Mouse (Mus musculus): Measurements from ENCODE around the gene BC017158. TPM values are rescaled to one million over a fixed set of nuclear protein-coding genes. Genes with fewer than 3 reads are reported as not detected.

The BC017158 gene
- polyA plus RNA-seq, 1 experiment from 2014 or later = 23.3 TPM

GRCm38 (mm10) chr7:128330981-128331380, 33.0 kb upstream of the BC017158 start:
- WGBS (ENCODE audit: insufficient replicate concordance) = 66% methylated on average over 9 of the region's 9 CpGs
- ATAC-seq (ENCODE audit: low read depth) = no peak

GRCm38 (mm10) chr7:128324977-128325376, 27.0 kb upstream of the BC017158 start:
- WGBS (ENCODE audit: insufficient replicate concordance) = 56% methylated on average over 1 of the region's 1 CpGs
- Histone ChIP-seq H3K27ac (ENCODE audit: low read length) (no peak overlapping the region), H3K36me3 (ENCODE audit: control insufficient read depth, insufficient read depth) (no peaks in the 10 kb centered on the region), H3K4me3 (ENCODE audit: low read depth, low read length) (no peak overlapping the region), H3K27me3 (ENCODE audit: control insufficient read depth, insufficient read depth, low read depth, low read length) (no peaks in the 10 kb centered on the region), H3K9me3 (replicated peaks; ENCODE audit: control insufficient read depth, low read length) (no peaks in the 10 kb centered on the region), H3K9ac (ENCODE audit: low read depth, low read length) (no peak overlapping the region), H3K4me2 (ENCODE audit: low read depth, low read length) (no peak overlapping the region), H3K4me1 (ENCODE audit: control insufficient read depth, low read depth, low read length) (no peaks in the 10 kb centered on the region)
- no peak for ATAC-seq (ENCODE audit: low read depth)

More at GRCm38 (mm10) chr7:128330981-128331380, 33.0 kb upstream of the BC017158 start:
- Histone ChIP-seq H3K4me3 (ENCODE audit: low read depth, low read length) (no peak overlapping the region), H3K36me3 (ENCODE audit: control insufficient read depth, insufficient read depth) (no peaks in the 10 kb centered on the region), H3K9me3 (replicated peaks; ENCODE audit: control insufficient read depth, low read length) (no peaks in the 10 kb centered on the region), H3K27ac (ENCODE audit: low read length) (no peak overlapping the region), H3K4me1 (ENCODE audit: control insufficient read depth, low read depth, low read length) (no peaks in the 10 kb centered on the region), H3K27me3 (ENCODE audit: control insufficient read depth, insufficient read depth, low read depth, low read length) (no peaks in the 10 kb centered on the region), H3K4me2 (ENCODE audit: low read depth, low read length) (no peak overlapping the region), H3K9ac (ENCODE audit: low read depth, low read length) (no peak overlapping the region)

GRCm38 (mm10) chr7:128321260-128321659, 23.3 kb upstream of the BC017158 start:
- no peaks in the 10 kb centered on the region for H3K27me3 ChIP-seq (ENCODE audit: control insufficient read depth, insufficient read depth, low read depth, low read length)
- no peak for ATAC-seq (ENCODE audit: low read depth)
- H3K4me3 ChIP-seq (ENCODE audit: low read depth, low read length) = no peak overlapping the region
- 68% methylated on average over 7 of the region's 7 CpGs for WGBS (ENCODE audit: insufficient replicate concordance)
- H3K4me2 ChIP-seq (ENCODE audit: low read depth, low read length) = no peak overlapping the region
- H3K9me3 ChIP-seq (replicated peaks; ENCODE audit: control insufficient read depth, low read length) = no peaks in the 10 kb centered on the region
- H3K27ac ChIP-seq (ENCODE audit: low read length) = no peak overlapping the region
- no peaks in the 10 kb centered on the region for H3K4me1 ChIP-seq (ENCODE audit: control insufficient read depth, low read depth, low read length)
- no peaks in the 10 kb centered on the region for H3K36me3 ChIP-seq (ENCODE audit: control insufficient read depth, insufficient read depth)
- H3K9ac ChIP-seq (ENCODE audit: low read depth, low read length) = no peak overlapping the region

GRCm38 (mm10) chr7:128320219-128320816, 22.3 kb upstream of the BC017158 start:
- Histone ChIP-seq H3K4me3 (ENCODE audit: low read depth, low read length) (no peak overlapping the region), H3K36me3 (ENCODE audit: control insufficient read depth, insufficient read depth) (no peaks in the 10 kb centered on the region), H3K4me1 (ENCODE audit: control insufficient read depth, low read depth, low read length) (no peaks in the 10 kb centered on the region), H3K27ac (ENCODE audit: low read length) (no peak overlapping the region), H3K27me3 (ENCODE audit: control insufficient read depth, insufficient read depth, low read depth, low read length) (no peaks in the 10 kb centered on the region), H3K4me2 (ENCODE audit: low read depth, low read length) (no peak overlapping the region), H3K9me3 (replicated peaks; ENCODE audit: control insufficient read depth, low read length) (no peaks in the 10 kb centered on the region), H3K9ac (ENCODE audit: low read depth, low read length) (no peak overlapping the region)
- ATAC-seq (ENCODE audit: low read depth) = no peak
- WGBS (ENCODE audit: insufficient replicate concordance) = 61% methylated on average over 2 of the region's 2 CpGs

GRCm38 (mm10) chr7:128319140-128319539, 21.2 kb upstream of the BC017158 start:
- Histone ChIP-seq H3K27me3 (ENCODE audit: control insufficient read depth, insufficient read depth, low read depth, low read length) (no peaks in the 10 kb centered on the region), H3K27ac (ENCODE audit: low read length) (no peak overlapping the region), H3K9me3 (replicated peaks; ENCODE audit: control insufficient read depth, low read length) (no peaks in the 10 kb centered on the region), H3K36me3 (ENCODE audit: control insufficient read depth, insufficient read depth) (no peaks in the 10 kb centered on the region), H3K9ac (ENCODE audit: low read depth, low read length) (no peak overlapping the region), H3K4me2 (ENCODE audit: low read depth, low read length) (no peak overlapping the region), H3K4me1 (ENCODE audit: control insufficient read depth, low read depth, low read length) (no peaks in the 10 kb centered on the region), H3K4me3 (ENCODE audit: low read depth, low read length) (no peak overlapping the region)
- WGBS (ENCODE audit: insufficient replicate concordance) = 75% methylated on average over 7 of the region's 7 CpGs
- no peak for ATAC-seq (ENCODE audit: low read depth)

GRCm38 (mm10) chr7:128317011-128317410, 19.0 kb upstream of the BC017158 start:
- no peak for ATAC-seq (ENCODE audit: low read depth)
- H3K27ac ChIP-seq (ENCODE audit: low read length) = no peak overlapping the region
- H3K9me3 ChIP-seq (replicated peaks; ENCODE audit: control insufficient read depth, low read length) = no peaks in the 10 kb centered on the region
- 66% methylated on average over 4 of the region's 4 CpGs for WGBS (ENCODE audit: insufficient replicate concordance)
- peaks cover 14% of the 10 kb centered on the region for H3K27me3 ChIP-seq (ENCODE audit: control insufficient read depth, insufficient read depth, low read depth, low read length)
- H3K36me3 ChIP-seq (ENCODE audit: control insufficient read depth, insufficient read depth) = no peaks in the 10 kb centered on the region
- H3K4me1 ChIP-seq (ENCODE audit: control insufficient read depth, low read depth, low read length) = no peaks in the 10 kb centered on the region
- H3K4me2 ChIP-seq (ENCODE audit: low read depth, low read length) = no peak overlapping the region
- H3K9ac ChIP-seq (ENCODE audit: low read depth, low read length) = no peak overlapping the region
- H3K4me3 ChIP-seq (ENCODE audit: low read depth, low read length) = no peak overlapping the region

GRCm38 (mm10) chr7:128314491-128314890, 16.5 kb upstream of the BC017158 start:
- WGBS (ENCODE audit: insufficient replicate concordance) = 66% methylated on average over 7 of the region's 7 CpGs
- H3K36me3 ChIP-seq (ENCODE audit: control insufficient read depth, insufficient read depth) = no peaks in the 10 kb centered on the region
- peaks cover 12% of the 10 kb centered on the region for H3K4me1 ChIP-seq (ENCODE audit: control insufficient read depth, low read depth, low read length)
- no peak overlapping the region for H3K27ac ChIP-seq (ENCODE audit: low read length)
- peaks cover 21% of the 10 kb centered on the region for H3K27me3 ChIP-seq (ENCODE audit: control insufficient read depth, insufficient read depth, low read depth, low read length)
- H3K9me3 ChIP-seq (replicated peaks; ENCODE audit: control insufficient read depth, low read length) = no peaks in the 10 kb centered on the region
- no peak overlapping the region for H3K4me2 ChIP-seq (ENCODE audit: low read depth, low read length)
- ATAC-seq (ENCODE audit: low read depth) = no peak
- H3K9ac ChIP-seq (ENCODE audit: low read depth, low read length) = no peak overlapping the region
- no peak overlapping the region for H3K4me3 ChIP-seq (ENCODE audit: low read depth, low read length)

- H3K4me3 ChIP-seq (ENCODE audit: low read depth, low read length) = no peak overlapping the region
- no peaks in the 10 kb centered on the region for H3K9me3 ChIP-seq (replicated peaks; ENCODE audit: control insufficient read depth, low read length)
- H3K4me1 ChIP-seq (ENCODE audit: control insufficient read depth, low read depth, low read length) = peaks cover 15% of the 10 kb centered on the region
- H3K4me2 ChIP-seq (ENCODE audit: low read depth, low read length) = no peak overlapping the region
- peaks cover 21% of the 10 kb centered on the region for H3K27me3 ChIP-seq (ENCODE audit: control insufficient read depth, insufficient read depth, low read depth, low read length)
- H3K36me3 ChIP-seq (ENCODE audit: control insufficient read depth, insufficient read depth) = no peaks in the 10 kb centered on the region
- H3K27ac ChIP-seq (ENCODE audit: low read length) = no peak overlapping the region
- no peak for ATAC-seq (ENCODE audit: low read depth)
- no peak overlapping the region for H3K9ac ChIP-seq (ENCODE audit: low read depth, low read length)
- WGBS (ENCODE audit: insufficient replicate concordance) = 49% methylated on average over 2 of the region's 2 CpGs
These were observed 15.6 kb upstream of the BC017158 start for GRCm38 (mm10) chr7:128313601-128314000.

- no peak for ATAC-seq (ENCODE audit: low read depth)
- no peak overlapping the region for H3K4me2 ChIP-seq (ENCODE audit: low read depth, low read length)
These were observed 14.5 kb upstream of the BC017158 start for GRCm38 (mm10) chr7:128312375-128313059.

More at GRCm38 (mm10) chr7:128312375-128313059, 14.5 kb upstream of the BC017158 start:
- H3K27me3 ChIP-seq (ENCODE audit: control insufficient read depth, insufficient read depth, low read depth, low read length) = peaks cover 21% of the 10 kb centered on the region
- H3K4me1 ChIP-seq (ENCODE audit: control insufficient read depth, low read depth, low read length) = peaks cover 15% of the 10 kb centered on the region
- H3K27ac ChIP-seq (ENCODE audit: low read length) = no peak overlapping the region
- H3K4me3 ChIP-seq (ENCODE audit: low read depth, low read length) = no peak overlapping the region
- no peaks in the 10 kb centered on the region for H3K36me3 ChIP-seq (ENCODE audit: control insufficient read depth, insufficient read depth)
- H3K9ac ChIP-seq (ENCODE audit: low read depth, low read length) = no peak overlapping the region
- WGBS (ENCODE audit: insufficient replicate concordance) = 32% methylated on average over 13 of the region's 13 CpGs
- H3K9me3 ChIP-seq (replicated peaks; ENCODE audit: control insufficient read depth, low read length) = no peaks in the 10 kb centered on the region
